Mouse (Mus musculus): ENCODE measurements around the gene Cpsf6. TPM values are rescaled to one million over a fixed set of nuclear protein-coding genes. Genes with fewer than 3 reads are reported as not detected.

Gene Cpsf6
- polyA plus RNA-seq, 1 experiment: 57.5 TPM

DNA sequence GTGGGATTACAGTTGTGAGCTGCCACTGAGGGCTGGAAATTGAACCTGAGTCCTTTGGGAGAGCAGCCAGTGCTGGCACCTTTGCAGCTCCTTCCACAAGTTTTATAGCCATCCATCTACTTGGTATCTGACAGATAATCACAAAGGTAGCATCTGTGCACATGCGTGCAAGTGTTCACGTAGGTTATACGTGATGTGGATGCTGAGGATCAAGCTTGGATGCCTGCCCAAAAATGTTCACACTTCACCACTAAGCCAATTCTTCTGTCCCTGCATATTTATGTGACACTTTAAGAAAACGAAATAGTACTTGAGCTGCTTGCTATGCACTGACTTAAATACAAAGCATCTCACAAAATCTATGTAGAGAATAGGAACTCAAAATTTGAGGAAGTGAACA, 38.8 kb downstream of the Cpsf6 start:
- H3K27ac ChIP-seq (ENCODE audit: insufficient read depth, low read depth, low read length): no peak overlapping the region
- no peak for TF ChIP-seq POLR2A (IDR thresholded peaks at IDR 0.05; ENCODE audit: insufficient read depth, low read depth, low read length)
- no peak for TF ChIP-seq CTCF (IDR thresholded peaks at IDR 0.05; ENCODE audit: insufficient read depth, low read depth, low read length)
- H3K4me3 ChIP-seq (ENCODE audit: insufficient read depth, low read depth, low read length): no peak overlapping the region
- 72% methylated on average over 4 of the region's 4 CpGs for WGBS
- no peaks in the 10 kb centered on the region for H3K4me1 ChIP-seq (ENCODE audit: control insufficient read depth, insufficient read depth, low read length)

DNA sequence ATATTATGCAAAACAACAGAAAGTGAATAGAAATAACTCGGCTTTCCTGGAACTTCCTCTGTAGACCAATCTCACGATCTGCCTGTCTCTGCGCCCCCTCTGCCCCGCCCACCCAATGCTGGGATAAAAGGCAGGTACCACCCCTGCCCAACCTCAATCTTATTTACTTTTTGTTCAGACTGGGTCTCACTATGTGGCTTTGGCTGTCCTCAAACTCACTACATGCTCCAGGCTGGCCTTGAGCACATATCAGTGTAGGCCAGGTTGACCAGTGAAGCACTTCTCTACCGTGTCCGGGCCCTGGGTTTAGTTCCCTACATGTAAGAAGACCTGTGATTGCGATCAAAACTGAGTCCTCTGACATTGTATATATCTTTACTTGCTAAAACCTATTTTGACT, 40.6 kb downstream of the Cpsf6 start:
- Histone ChIP-seq H3K27ac (ENCODE audit: insufficient read depth, low read depth, low read length) (no peak overlapping the region), H3K4me3 (ENCODE audit: insufficient read depth, low read depth, low read length) (no peak overlapping the region), H3K4me1 (ENCODE audit: control insufficient read depth, insufficient read depth, low read length) (no peaks in the 10 kb centered on the region)
- TF ChIP-seq POLR2A (IDR thresholded peaks at IDR 0.05; ENCODE audit: insufficient read depth, low read depth, low read length) (no peak), CTCF (IDR thresholded peaks at IDR 0.05; ENCODE audit: insufficient read depth, low read depth, low read length) (no peak)
- 83% methylated on average over 7 of the region's 7 CpGs for WGBS

DNA sequence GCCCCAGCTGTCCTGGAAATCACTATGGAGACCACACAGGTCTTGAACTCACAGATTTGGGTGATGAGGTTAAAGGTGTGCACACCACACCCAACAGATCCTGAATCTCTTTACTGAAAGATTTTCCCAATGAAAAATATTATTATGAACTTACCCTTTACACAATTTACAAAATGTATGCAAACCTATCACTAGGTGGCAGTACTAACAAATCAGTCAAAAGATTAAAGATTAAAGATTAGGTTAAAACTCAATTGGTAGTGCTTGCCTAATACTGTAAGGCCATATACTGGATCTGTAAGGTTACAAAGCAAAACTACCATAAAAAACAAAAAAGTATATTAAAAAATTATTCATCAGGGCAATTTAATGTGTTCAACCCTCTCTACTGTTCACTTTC, 41.9 kb downstream of the Cpsf6 start:
- TF ChIP-seq CTCF (IDR thresholded peaks at IDR 0.05; ENCODE audit: insufficient read depth, low read depth, low read length) (no peak), POLR2A (IDR thresholded peaks at IDR 0.05; ENCODE audit: insufficient read depth, low read depth, low read length) (no peak)
- no peak overlapping the region for H3K4me3 ChIP-seq (ENCODE audit: insufficient read depth, low read depth, low read length)
- no peaks in the 10 kb centered on the region for H3K4me1 ChIP-seq (ENCODE audit: control insufficient read depth, insufficient read depth, low read length)

DNA sequence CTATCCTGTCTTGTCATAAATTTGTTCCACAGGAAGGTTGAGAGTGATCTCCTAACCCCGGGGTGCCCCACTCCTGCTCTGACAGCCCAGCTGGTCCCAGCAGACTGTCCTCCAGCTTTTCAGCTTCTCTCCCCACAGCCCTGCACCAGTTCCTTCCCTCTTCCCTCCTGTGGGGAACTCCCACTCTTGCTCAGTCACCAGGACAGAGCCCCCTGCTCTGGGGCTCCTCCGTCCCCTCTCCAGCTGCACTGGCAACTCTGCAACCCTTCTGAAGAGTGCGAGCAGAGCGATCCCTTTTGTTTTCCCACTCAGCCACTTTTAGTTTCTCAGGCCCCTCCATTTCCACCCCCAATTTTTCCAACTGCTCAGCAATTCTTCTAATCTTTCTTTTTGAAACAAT, 44.2 kb downstream of the Cpsf6 start:
- Histone ChIP-seq H3K4me1 (ENCODE audit: control insufficient read depth, insufficient read depth, low read length) (no peaks in the 10 kb centered on the region), H3K27ac (ENCODE audit: insufficient read depth, low read depth, low read length) (no peak overlapping the region)
- WGBS: 29% methylated on average over 4 of the region's 4 CpGs

More for the DNA sequence above, 41.9 kb downstream of the Cpsf6 start:
- no peak overlapping the region for H3K27ac ChIP-seq (ENCODE audit: insufficient read depth, low read depth, low read length)

DNA sequence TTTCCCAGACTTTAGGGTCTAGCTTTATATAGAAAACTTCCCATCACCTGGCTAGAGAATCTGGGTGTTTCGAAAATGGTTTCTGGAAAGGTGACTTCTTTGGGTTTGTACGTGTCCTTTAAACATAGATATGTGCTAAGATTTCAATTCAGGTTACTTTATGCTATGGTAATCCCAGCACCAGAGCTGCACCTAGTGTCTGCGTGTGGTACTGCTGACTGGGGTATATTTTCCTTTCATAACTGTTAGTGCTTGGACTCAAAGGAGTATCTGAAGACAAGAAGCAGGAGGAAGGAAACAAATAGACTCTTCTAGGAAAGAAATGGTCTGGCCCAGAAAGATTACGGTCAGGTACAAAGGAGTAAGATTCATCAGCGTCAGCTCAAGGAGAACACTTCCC, 49.3 kb downstream of the Cpsf6 start:
- no peak for TF ChIP-seq POLR2A (IDR thresholded peaks at IDR 0.05; ENCODE audit: insufficient read depth, low read depth, low read length)
- TF ChIP-seq CTCF (IDR thresholded peaks at IDR 0.05; ENCODE audit: insufficient read depth, low read depth, low read length): no peak
- 72% methylated on average over 5 of the region's 5 CpGs for WGBS

More for the DNA sequence above, 44.2 kb downstream of the Cpsf6 start:
- TF ChIP-seq CTCF (IDR thresholded peaks at IDR 0.05; ENCODE audit: insufficient read depth, low read depth, low read length) (no peak), POLR2A (IDR thresholded peaks at IDR 0.05; ENCODE audit: insufficient read depth, low read depth, low read length) (no peak)
- H3K4me3 ChIP-seq (ENCODE audit: insufficient read depth, low read depth, low read length): no peak overlapping the region

DNA sequence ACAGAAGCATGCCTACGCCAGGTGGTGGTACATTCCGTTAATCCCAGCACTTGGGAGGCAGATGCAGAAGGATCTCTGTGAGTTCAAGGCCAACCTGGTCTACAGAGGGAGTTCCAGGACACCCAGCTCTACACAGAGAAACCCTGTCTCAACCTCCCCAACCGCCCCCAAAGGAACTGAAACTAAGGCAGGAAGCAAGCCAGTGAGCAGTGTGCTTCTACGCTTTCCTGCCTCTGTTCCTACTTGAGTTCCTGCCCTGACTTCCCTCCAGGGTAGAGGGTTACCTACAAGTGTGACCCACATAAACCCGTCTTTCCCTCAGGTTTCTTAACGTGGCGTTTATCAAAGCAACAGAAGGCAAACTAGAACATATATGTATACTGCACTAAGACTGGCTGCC, 56.0 kb downstream of the Cpsf6 start:
- 91% methylated on average over 7 of the region's 7 CpGs for WGBS
- TF ChIP-seq POLR2A (IDR thresholded peaks at IDR 0.05; ENCODE audit: insufficient read depth, low read depth, low read length) (no peak), CTCF (IDR thresholded peaks at IDR 0.05; ENCODE audit: insufficient read depth, low read depth, low read length) (no peak)
- Histone ChIP-seq H3K4me1 (ENCODE audit: control insufficient read depth, insufficient read depth, low read length) (no peaks in the 10 kb centered on the region), H3K4me3 (ENCODE audit: insufficient read depth, low read depth, low read length) (no peak overlapping the region), H3K27ac (ENCODE audit: insufficient read depth, low read depth, low read length) (no peak overlapping the region)

More for the DNA sequence above, 49.3 kb downstream of the Cpsf6 start:
- H3K4me1 ChIP-seq (ENCODE audit: control insufficient read depth, insufficient read depth, low read length): no peaks in the 10 kb centered on the region
- H3K27ac ChIP-seq (ENCODE audit: insufficient read depth, low read depth, low read length): no peak overlapping the region
- no peak overlapping the region for H3K4me3 ChIP-seq (ENCODE audit: insufficient read depth, low read depth, low read length)

DNA sequence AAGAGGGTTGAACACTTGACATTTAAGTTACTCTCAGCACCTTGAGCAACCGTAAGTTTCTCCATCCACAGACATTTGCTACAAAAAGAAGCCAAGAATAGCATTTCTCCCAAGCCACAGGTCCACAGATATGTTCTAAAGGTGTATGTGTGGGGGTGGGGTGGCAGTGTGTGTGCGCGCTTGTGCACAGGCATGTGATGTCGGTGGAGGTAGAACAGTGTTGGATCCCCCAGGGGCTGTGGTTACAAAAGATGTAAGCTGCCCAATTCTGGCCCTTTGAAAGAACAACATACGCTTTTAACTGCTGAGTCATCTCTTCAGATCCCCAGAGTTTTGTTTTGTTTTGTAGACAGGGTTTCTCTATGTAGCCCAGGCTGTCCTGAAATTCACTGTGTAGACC, 57.2 kb downstream of the Cpsf6 start:
- TF ChIP-seq POLR2A (IDR thresholded peaks at IDR 0.05; ENCODE audit: insufficient read depth, low read depth, low read length) (no peak), CTCF (IDR thresholded peaks at IDR 0.05; ENCODE audit: insufficient read depth, low read depth, low read length) (no peak)
- Histone ChIP-seq H3K27ac (ENCODE audit: insufficient read depth, low read depth, low read length) (no peak overlapping the region), H3K4me1 (ENCODE audit: control insufficient read depth, insufficient read depth, low read length) (no peaks in the 10 kb centered on the region), H3K4me3 (ENCODE audit: insufficient read depth, low read depth, low read length) (no peak overlapping the region)
- 93% methylated on average over 5 of the region's 5 CpGs for whole genome bisulfite sequencing

DNA sequence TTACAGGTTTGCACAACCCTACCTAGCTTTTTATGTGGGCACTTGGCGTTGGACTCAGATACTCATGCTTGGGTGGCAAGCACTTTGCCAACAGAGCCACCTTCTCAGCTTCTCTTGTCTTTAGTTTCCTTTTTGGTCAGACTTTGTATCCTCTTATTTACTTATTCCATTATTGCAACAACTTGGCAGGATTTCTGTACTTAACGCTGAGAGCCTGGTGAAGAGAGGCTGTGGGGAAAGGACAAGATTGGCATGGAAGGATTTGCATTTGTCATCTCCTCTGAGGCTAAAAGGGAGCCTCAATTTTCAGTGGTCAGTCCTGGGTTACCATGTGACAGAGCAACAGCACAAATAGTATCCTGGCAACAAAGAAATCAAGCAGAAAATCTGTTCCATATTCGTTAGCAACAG, 59.2 kb downstream of the Cpsf6 start:
- TF ChIP-seq POLR2A (IDR thresholded peaks at IDR 0.05; ENCODE audit: insufficient read depth, low read depth, low read length): no peak
- no peak for TF ChIP-seq CTCF (IDR thresholded peaks at IDR 0.05; ENCODE audit: insufficient read depth, low read depth, low read length)
- WGBS: 36% methylated on average over 3 of the region's 3 CpGs
- Histone ChIP-seq H3K27ac (ENCODE audit: insufficient read depth, low read depth, low read length) (no peak overlapping the region), H3K4me3 (ENCODE audit: insufficient read depth, low read depth, low read length) (no peak overlapping the region), H3K4me1 (ENCODE audit: control insufficient read depth, insufficient read depth, low read length) (no peaks in the 10 kb centered on the region)

DNA sequence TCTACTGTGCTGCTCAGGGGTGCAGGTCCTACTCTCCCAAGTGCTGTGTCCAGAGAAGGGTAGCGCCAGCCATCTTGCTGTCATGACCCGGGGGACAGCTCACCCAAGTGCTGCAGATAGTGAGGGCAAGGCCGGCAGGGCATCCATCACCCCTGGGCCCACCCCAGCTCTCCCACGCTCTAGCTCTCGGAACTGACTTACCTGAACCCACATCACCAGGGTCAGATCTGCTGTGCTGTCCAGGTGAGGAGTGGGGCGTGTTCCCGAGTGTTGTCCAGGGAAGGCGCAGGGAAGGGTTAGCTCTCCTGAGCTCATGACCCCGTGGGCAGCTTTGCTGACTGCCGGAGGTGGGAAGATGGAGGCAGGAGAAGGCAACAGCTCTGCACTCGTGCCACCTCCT, 63.4 kb downstream of the Cpsf6 start:
- WGBS: 93% methylated on average over 11 of the region's 11 CpGs
- H3K4me1 ChIP-seq (ENCODE audit: control insufficient read depth, insufficient read depth, low read length): no peaks in the 10 kb centered on the region
- no peak overlapping the region for H3K4me3 ChIP-seq (ENCODE audit: insufficient read depth, low read depth, low read length)
- no peak for TF ChIP-seq CTCF (IDR thresholded peaks at IDR 0.05; ENCODE audit: insufficient read depth, low read depth, low read length)
- no peak for TF ChIP-seq POLR2A (IDR thresholded peaks at IDR 0.05; ENCODE audit: insufficient read depth, low read depth, low read length)
- no peak overlapping the region for H3K27ac ChIP-seq (ENCODE audit: insufficient read depth, low read depth, low read length)

DNA sequence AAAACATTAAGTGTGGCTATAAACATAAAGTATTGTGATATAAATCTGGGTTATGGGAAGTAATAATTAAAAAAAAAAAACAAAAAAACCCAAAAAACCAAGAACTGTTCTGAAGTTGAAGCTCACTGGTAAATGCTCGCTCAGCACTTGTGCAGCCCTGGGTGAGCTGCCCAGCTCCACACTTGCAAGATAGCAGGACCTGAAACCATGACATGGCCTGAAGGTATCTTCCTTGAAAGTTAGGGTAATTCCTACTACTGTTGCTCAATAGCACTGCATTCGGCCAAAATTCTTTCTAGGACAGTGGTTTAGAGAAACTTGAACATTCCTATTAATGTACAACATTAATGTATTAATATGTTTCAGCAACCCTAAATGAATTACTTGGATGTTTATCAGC, 66.7 kb downstream of the Cpsf6 start:
- WGBS: 94% methylated on average over 2 of the region's 2 CpGs
- Histone ChIP-seq H3K4me1 (ENCODE audit: control insufficient read depth, insufficient read depth, low read length) (no peaks in the 10 kb centered on the region), H3K27ac (ENCODE audit: insufficient read depth, low read depth, low read length) (no peak overlapping the region), H3K4me3 (ENCODE audit: insufficient read depth, low read depth, low read length) (no peak overlapping the region)
- no peak for TF ChIP-seq CTCF (IDR thresholded peaks at IDR 0.05; ENCODE audit: insufficient read depth, low read depth, low read length)
- no peak for TF ChIP-seq POLR2A (IDR thresholded peaks at IDR 0.05; ENCODE audit: insufficient read depth, low read depth, low read length)
